Mouse (Mus musculus): ENCODE results near the gene Cmc1.

The Cmc1 gene

GRCm38 (mm10) chr9:118031694-118032093 is 118.3 kb downstream of the Cmc1 start:
- no peak for DNase-seq (ENCODE audit: low read depth)

GRCm38 (mm10) chr9:118030252-118030651 is 119.7 kb downstream of the Cmc1 start:
- no peak for DNase-seq (ENCODE audit: low read depth)

DNA sequence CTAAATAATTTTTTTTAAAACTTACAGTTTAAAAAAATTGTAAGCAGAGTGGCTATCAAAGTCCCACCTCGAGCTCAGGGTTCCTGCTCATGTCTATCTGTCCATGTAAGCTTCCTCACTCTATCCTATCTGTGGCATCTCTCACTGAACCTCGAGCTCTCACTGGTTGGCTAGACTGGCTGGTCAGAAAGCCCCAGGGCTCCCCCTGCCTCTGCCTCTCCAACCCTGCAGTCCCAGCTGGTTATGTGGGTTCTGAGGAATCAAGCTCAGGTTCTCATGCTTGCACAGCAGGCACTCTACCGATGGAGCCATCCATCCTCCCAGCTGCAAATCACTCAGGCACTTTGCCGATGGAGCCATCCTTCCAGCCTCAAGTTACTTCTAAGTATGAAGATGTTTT is 120.5 kb downstream of the Cmc1 start:
- no peak for DNase-seq (ENCODE audit: low read depth)

DNA sequence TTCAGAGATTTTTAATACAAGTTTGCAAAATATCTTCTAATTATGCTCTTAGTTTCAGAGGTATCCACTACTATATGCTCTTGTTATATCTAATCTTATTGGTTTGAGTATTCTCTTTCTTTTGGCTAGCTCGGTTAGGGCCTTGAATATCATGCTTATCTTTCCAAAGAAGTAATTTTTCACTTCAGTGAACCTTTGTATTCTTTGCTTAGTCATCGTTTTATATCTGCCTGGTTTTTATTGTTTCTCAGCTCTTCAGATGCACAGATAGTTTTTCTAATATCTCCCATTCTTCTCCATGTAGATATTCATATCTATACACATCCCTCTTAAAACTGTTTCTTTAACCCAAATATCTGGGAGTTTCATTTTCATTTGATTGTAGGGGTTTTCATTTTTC is 125.0 kb downstream of the Cmc1 start:
- DNase-seq (ENCODE audit: low read depth): no peak
